Mouse (Mus musculus) limb, embryonic 14.5 days (tissue): ENCODE measurements around the gene Xylt2. TPM values are rescaled to one million over a fixed set of nuclear protein-coding genes. Genes with fewer than 3 reads are reported as not detected.

ENCODE experiments used
- ATAC-seq: fragments of 200-750 bp; cut with Nextera tagmentation; 2 replicates; pipeline ENCODE4 v1.8.0; 2017; ENCODE audit warnings: low read depth, moderate number of reproducible peaks, moderate TSS enrichment; ENCODE audit not compliant: low FRiP score
- DNase-seq: peaks from one replicate; pipeline ENCODE4 v3.0.0-alpha.2; 2015; ENCODE audit warnings: low spot score
- H3K27ac ChIP-seq: fragments of 300-500 bp; sonication (generic); replicated peaks from 2 replicates; pipeline ENCODE4 v1.5.1; 2014; ENCODE audit warnings: low read depth, mild to moderate bottlenecking, low read length, moderate library complexity, mixed read lengths
- H3K27me3 ChIP-seq: fragments of 300-500 bp; sonication (generic); 2 replicates; pipeline ENCODE4 v1.6.1; 2014; ENCODE audit warnings: low read length, mixed read lengths; ENCODE audit not compliant: control insufficient read depth, insufficient read depth
- H3K36me3 ChIP-seq: fragments of 300-500 bp; sonication (generic); 2 replicates; pipeline ENCODE4 v1.6.1; 2014; ENCODE audit warnings: mild to moderate bottlenecking, low read length, moderate library complexity, mixed read lengths; ENCODE audit not compliant: control insufficient read depth, insufficient read depth
- H3K4me1 ChIP-seq: fragments of 300-500 bp; sonication (generic); 2 replicates; pipeline ENCODE4 v1.6.1; 2014; ENCODE audit warnings: antibody characterized with exemption, low read length, mixed read lengths; ENCODE audit not compliant: control insufficient read depth, insufficient read depth
- H3K4me2 ChIP-seq: fragments of 300-500 bp; sonication (generic); replicated peaks from 2 replicates; pipeline ENCODE4 v1.6.1; 2014; ENCODE audit warnings: low read depth, mild to moderate bottlenecking, low read length, moderate library complexity; ENCODE audit not compliant: severe bottlenecking
- H3K4me3 ChIP-seq: fragments of 300-500 bp; sonication (generic); replicated peaks from 2 replicates; pipeline ENCODE4 v1.5.1; 2014; ENCODE audit warnings: low read length
- H3K9ac ChIP-seq: fragments of 300-500 bp; sonication (generic); 2 replicates; pipeline ENCODE4 v1.6.1; 2014; ENCODE audit warnings: mild to moderate bottlenecking, low read depth, low read length, moderate library complexity; ENCODE audit not compliant: severe bottlenecking
- H3K9me3 ChIP-seq: fragments of 300-500 bp; sonication (generic); 2 replicates; pipeline ENCODE4 v1.6.1; 2016; ENCODE audit warnings: low read length; ENCODE audit not compliant: control insufficient read depth
- POLR2A ChIP-seq: fragments of 200-500 bp; IDR thresholded peaks from 2 replicates; pipeline ENCODE4 v1.8.0; 2012; ENCODE audit warnings: inconsistent platforms, mild to moderate bottlenecking, moderate library complexity, borderline replicate concordance; ENCODE audit not compliant: insufficient read depth, insufficient read length; ENCODE audit errors: extremely low read depth
- WGBS: fragments of 180-500 bp; shearing (Covaris S2); extraction: QIAGEN DNeasy Blood & Tissue Kit; methylation state at CpG from one replicate; pipeline ENCODE4 v1.1.7; 2014; 5-methylcytosine and 5-hydroxymethylcytosine counted together
- polyA plus RNA-seq, 2 experiments: library from polyadenylated mRNA; depleted of rRNA in 1 of 2; stranded (reverse) in 1 of 2; unstranded in 1 of 2; fragments of >200 nt; fragmentation: Nextera tagmentation in 1 of 2; extraction: Ambion mirVana in 1 of 2; gene quantifications; 2 replicates each; pipeline versions ENCODE4 v1.2.1 to v1.2.3; 2012 to 2014

Xylt2 gene
- polyA plus RNA-seq, 2 experiments = 27.4 to 40.0 TPM

DNA sequence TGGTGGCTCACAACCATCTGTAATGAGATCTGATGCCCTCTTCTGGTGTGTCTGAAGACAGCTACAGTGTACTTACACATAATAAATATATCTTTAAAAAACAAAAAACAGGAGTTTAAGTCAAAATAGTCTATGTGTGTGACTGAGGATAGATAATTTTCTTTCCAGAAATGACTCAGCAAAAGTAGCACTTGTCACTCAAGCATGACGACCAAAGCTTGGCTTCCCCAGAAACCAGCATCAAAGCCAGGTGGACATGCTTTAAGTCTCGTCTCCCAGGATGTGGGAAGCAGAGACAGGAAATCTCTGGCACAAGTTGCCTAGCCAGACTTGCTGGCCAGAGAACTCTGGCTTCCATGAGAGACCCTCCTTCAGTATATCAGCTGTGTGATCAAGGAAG, 55.2 kb downstream of the Xylt2 start:
- H3K4me1 ChIP-seq = no peaks in the 10 kb centered on the region
- no peak overlapping the region for H3K27ac ChIP-seq
- no peaks in the 10 kb centered on the region for H3K36me3 ChIP-seq
- no peak for ATAC-seq
- no peaks in the 10 kb centered on the region for H3K9me3 ChIP-seq
- WGBS = 68% methylated on average over 2 of the region's 2 CpGs
- no peaks in the 10 kb centered on the region for H3K27me3 ChIP-seq
- H3K9ac ChIP-seq = no peak overlapping the region
- H3K4me2 ChIP-seq = no peak overlapping the region
- no peak for TF ChIP-seq POLR2A
- no peak overlapping the region for H3K4me3 ChIP-seq
- DNase-seq = no peak

DNA sequence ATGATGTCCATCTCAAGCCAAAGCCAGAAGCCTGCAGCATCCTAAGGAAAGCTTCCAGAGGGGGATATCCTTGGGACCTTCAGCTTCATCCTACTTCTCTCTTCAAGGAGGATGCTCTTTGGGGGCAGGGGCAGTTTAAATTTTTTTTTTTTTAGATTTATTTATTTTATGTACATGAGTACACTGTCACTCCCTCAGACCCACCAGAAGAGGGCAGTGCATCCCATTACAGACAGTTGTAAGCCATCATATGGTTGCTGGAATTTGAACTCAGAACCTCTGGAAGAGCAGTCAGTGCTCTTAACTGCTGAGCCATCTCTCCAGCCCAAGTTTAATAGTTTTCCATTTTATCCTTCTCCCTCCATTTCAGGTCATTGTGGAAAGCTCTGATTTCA, 55.9 kb downstream of the Xylt2 start:
- TF ChIP-seq POLR2A = no peak
- no peaks in the 10 kb centered on the region for H3K4me1 ChIP-seq
- no peak overlapping the region for H3K9ac ChIP-seq
- H3K4me3 ChIP-seq = no peak overlapping the region
- no peaks in the 10 kb centered on the region for H3K9me3 ChIP-seq
- no peaks in the 10 kb centered on the region for H3K36me3 ChIP-seq
- no peak overlapping the region for H3K4me2 ChIP-seq
- no peaks in the 10 kb centered on the region for H3K27me3 ChIP-seq
- no peak overlapping the region for H3K27ac ChIP-seq
- ATAC-seq (no peak), DNase-seq (no peak)

DNA sequence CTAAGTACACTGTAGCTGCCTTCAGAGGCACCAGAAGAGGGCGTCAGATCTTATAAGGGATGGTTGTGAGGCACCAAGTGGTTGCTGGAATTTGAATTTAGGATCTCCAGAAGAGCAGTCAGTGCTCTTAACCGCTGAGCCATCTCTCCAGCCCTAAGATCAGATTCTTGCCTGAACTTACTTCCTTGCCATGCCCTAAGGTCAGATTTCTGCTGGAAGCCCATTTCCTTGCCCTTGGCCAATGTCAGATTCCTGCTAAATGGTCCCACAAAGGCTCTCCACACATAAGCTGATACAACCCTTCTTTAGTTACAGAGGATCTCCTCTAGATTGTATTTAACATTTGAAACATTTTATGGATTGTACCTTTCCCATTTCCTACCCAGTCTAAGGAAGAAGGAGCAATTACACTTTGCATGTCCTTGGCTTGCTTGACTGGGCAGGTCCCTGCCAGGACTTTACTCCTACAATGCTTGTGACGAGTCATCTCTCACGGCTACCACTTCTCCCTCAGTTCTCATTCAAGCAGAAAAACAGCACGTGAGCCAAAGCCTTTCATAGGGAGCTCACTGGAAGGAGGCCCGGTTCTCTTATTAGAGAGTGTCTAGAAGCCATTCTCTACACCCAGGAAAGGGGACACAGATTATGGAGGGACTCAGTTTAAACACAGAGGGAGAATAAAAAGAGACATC, 56.4 kb downstream of the Xylt2 start:
- no peak for TF ChIP-seq POLR2A
- Histone ChIP-seq H3K4me3 (no peak overlapping the region), H3K36me3 (no peaks in the 10 kb centered on the region), H3K27me3 (no peaks in the 10 kb centered on the region), H3K4me1 (no peaks in the 10 kb centered on the region), H3K9ac (no peak overlapping the region), H3K9me3 (no peaks in the 10 kb centered on the region), H3K27ac (no peak overlapping the region), H3K4me2 (no peak overlapping the region)
- no peak for ATAC-seq
- DNase-seq = no peak
- 61% methylated on average over 6 of the region's 6 CpGs for WGBS

DNA sequence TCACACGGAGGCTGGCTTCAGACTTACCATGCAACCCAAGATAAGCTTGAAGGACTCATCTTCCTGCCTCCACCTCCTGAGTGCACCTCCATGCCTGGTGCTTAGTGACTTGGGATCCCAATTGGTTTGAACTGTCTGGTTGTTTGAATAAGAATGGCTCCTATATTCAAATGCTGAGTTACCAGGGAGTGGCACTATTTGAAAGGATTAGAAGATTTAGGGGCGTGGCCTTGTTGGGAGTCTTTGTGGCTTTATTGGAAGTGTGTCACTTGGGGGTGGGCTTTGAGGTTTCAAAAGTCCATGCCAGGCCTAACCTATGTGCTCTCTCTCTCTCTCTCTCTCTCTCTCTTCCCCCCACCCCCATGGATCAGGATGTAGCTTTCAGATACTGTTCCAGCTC, 59.7 kb downstream of the Xylt2 start:
- Histone ChIP-seq H3K9me3 (no peaks in the 10 kb centered on the region), H3K27me3 (no peaks in the 10 kb centered on the region), H3K4me2 (no peak overlapping the region), H3K36me3 (no peaks in the 10 kb centered on the region), H3K4me3 (no peak overlapping the region), H3K4me1 (no peaks in the 10 kb centered on the region), H3K27ac (no peak overlapping the region), H3K9ac (no peak overlapping the region)
- TF ChIP-seq POLR2A = no peak
- WGBS = 100% methylated on average over 2 of the region's 2 CpGs
- DNase-seq = no peak
- ATAC-seq = no peak

DNA sequence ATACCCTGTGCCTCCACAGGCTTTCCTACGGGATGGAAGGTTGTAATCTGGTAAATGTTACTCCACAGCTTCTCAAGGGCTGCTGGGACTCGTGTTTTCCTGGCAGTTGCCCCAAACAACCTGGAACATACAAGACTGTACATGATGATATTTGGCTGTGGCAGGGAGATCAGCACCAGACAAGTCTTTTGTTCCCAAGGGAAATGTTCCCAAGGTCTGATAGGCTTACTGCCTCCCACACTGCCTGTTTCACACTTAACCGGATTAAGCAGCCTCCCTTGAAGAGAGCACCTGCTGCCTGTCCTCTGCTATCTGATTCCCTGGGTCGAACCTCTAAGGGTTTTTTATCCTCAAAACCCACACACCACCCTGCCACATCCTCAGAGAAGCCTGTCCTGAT, 61.8 kb downstream of the Xylt2 start:
- no peak for TF ChIP-seq POLR2A
- ATAC-seq = no peak

GRCm38 (mm10) chr11:94614603-94615002, 62.7 kb downstream of the Xylt2 start:
- H3K27ac ChIP-seq = no peak overlapping the region
- no peak overlapping the region for H3K9ac ChIP-seq
- no peak for TF ChIP-seq POLR2A
- no peak overlapping the region for H3K4me2 ChIP-seq
- no peaks in the 10 kb centered on the region for H3K4me1 ChIP-seq
- H3K27me3 ChIP-seq = no peaks in the 10 kb centered on the region
- H3K36me3 ChIP-seq = no peaks in the 10 kb centered on the region
- DNase-seq (no peak), ATAC-seq (no peak)
- WGBS = 80% methylated on average over 4 of the region's 4 CpGs
- H3K4me3 ChIP-seq = no peak overlapping the region
- no peaks in the 10 kb centered on the region for H3K9me3 ChIP-seq

More for the DNA sequence above, 61.8 kb downstream of the Xylt2 start:
- H3K4me3 ChIP-seq = no peak overlapping the region
- WGBS = 31% methylated on average over 4 of the region's 4 CpGs
- peak; percentile 9 for DNase-seq
- no peak overlapping the region for H3K27ac ChIP-seq
- no peak overlapping the region for H3K4me2 ChIP-seq
- no peaks in the 10 kb centered on the region for H3K9me3 ChIP-seq
- H3K27me3 ChIP-seq = no peaks in the 10 kb centered on the region
- no peaks in the 10 kb centered on the region for H3K4me1 ChIP-seq
- H3K36me3 ChIP-seq = no peaks in the 10 kb centered on the region
- H3K9ac ChIP-seq = no peak overlapping the region

Other genes with a start within 250 kb of the Xylt2 start
- 449 and 693 TPM in 2 replicates for gene Cacna1g, start 203.3 kb downstream of the Xylt2 start, polyA plus RNA-seq (2012; rRNA removed)
- 49.0 and 59.3 TPM in 2 replicates for gene Cacna1g, start 203.3 kb downstream of the Xylt2 start, polyA plus RNA-seq (2014; fragmentation: Nextera tagmentation; extraction: Ambion mirVana)
- 0.16 and 0.29 TPM in 2 replicates for gene Spata20, start 191.3 kb downstream of the Xylt2 start, polyA plus RNA-seq (2012; rRNA removed)
- gene Spata20, start 191.3 kb downstream of the Xylt2 start, polyA plus RNA-seq (2014; fragmentation: Nextera tagmentation; extraction: Ambion mirVana) = 0.14 and 0.33 TPM in 2 replicates
- 3.0 and 3.6 TPM in 2 replicates for gene Epn3, start 177.5 kb downstream of the Xylt2 start, polyA plus RNA-seq (2012; rRNA removed)
- gene Epn3, start 177.5 kb downstream of the Xylt2 start, polyA plus RNA-seq (2014; fragmentation: Nextera tagmentation; extraction: Ambion mirVana) = 3.5 and 4.3 TPM in 2 replicates
- gene Mycbpap, start 155.8 kb downstream of the Xylt2 start, polyA plus RNA-seq (2012; rRNA removed) = 2.5 and 2.6 TPM in 2 replicates
- gene Mycbpap, start 155.8 kb downstream of the Xylt2 start, polyA plus RNA-seq (2014; fragmentation: Nextera tagmentation; extraction: Ambion mirVana) = 1.2 and 1.5 TPM in 2 replicates
- gene Rsad1, start 128.3 kb downstream of the Xylt2 start, polyA plus RNA-seq (2012; rRNA removed) = 11.5 and 12.9 TPM in 2 replicates
- gene Rsad1, start 128.3 kb downstream of the Xylt2 start, polyA plus RNA-seq (2014; fragmentation: Nextera tagmentation; extraction: Ambion mirVana) = 2.2 and 3.9 TPM in 2 replicates
- gene Chad, start 112.5 kb downstream of the Xylt2 start, polyA plus RNA-seq (2012; rRNA removed) = 29.5 and 47.5 TPM in 2 replicates
- 17.0 and 18.2 TPM in 2 replicates for gene Chad, start 112.5 kb downstream of the Xylt2 start, polyA plus RNA-seq (2014; fragmentation: Nextera tagmentation; extraction: Ambion mirVana)
- gene Acsf2, start 75.6 kb downstream of the Xylt2 start, polyA plus RNA-seq (2012; rRNA removed) = 36.3 and 43.2 TPM in 2 replicates
- gene Acsf2, start 75.6 kb downstream of the Xylt2 start, polyA plus RNA-seq (2014; fragmentation: Nextera tagmentation; extraction: Ambion mirVana) = 9.5 and 10.7 TPM in 2 replicates
- 149 TPM in 2 replicates for gene Lrrc59, start 47.7 kb downstream of the Xylt2 start, polyA plus RNA-seq (2012; rRNA removed)
- gene Lrrc59, start 47.7 kb downstream of the Xylt2 start, polyA plus RNA-seq (2014; fragmentation: Nextera tagmentation; extraction: Ambion mirVana) = 197 and 200 TPM in 2 replicates
- gene Mrpl27, start 23.7 kb downstream of the Xylt2 start, polyA plus RNA-seq (2012; rRNA removed) = 79.4 and 113 TPM in 2 replicates
- 113 and 126 TPM in 2 replicates for gene Mrpl27, start 23.7 kb downstream of the Xylt2 start, polyA plus RNA-seq (2014; fragmentation: Nextera tagmentation; extraction: Ambion mirVana)
- gene Eme1, start 23.6 kb downstream of the Xylt2 start, polyA plus RNA-seq (2012; rRNA removed) = 18.9 and 19.5 TPM in 2 replicates
- 16.5 and 19.4 TPM in 2 replicates for gene Eme1, start 23.6 kb downstream of the Xylt2 start, polyA plus RNA-seq (2014; fragmentation: Nextera tagmentation; extraction: Ambion mirVana)
- 0.06 and 0.14 TPM in 2 replicates for gene Gm11541, start 27.0 kb upstream of the Xylt2 start, polyA plus RNA-seq (2012; rRNA removed)
- 0.19 and 0.22 TPM in 2 replicates for gene Gm11541, start 27.0 kb upstream of the Xylt2 start, polyA plus RNA-seq (2014; fragmentation: Nextera tagmentation; extraction: Ambion mirVana)
- 0.08 and 0.26 TPM in 2 replicates for gene Cdc34b, start 64.3 kb upstream of the Xylt2 start, polyA plus RNA-seq (2012; rRNA removed)
- not detected in 2 replicates for gene Cdc34b, start 64.3 kb upstream of the Xylt2 start, polyA plus RNA-seq (2014; fragmentation: Nextera tagmentation; extraction: Ambion mirVana)
- not detected in 2 replicates for gene Tmem92, start 105.2 kb upstream of the Xylt2 start, polyA plus RNA-seq (2012; rRNA removed)
- gene Tmem92, start 105.2 kb upstream of the Xylt2 start, polyA plus RNA-seq (2014; fragmentation: Nextera tagmentation; extraction: Ambion mirVana) = not detected in 2 replicates